Mouse (Mus musculus) adipocyte (in vitro differentiated cells): ENCODE measurements at regions not wholly inside any gene's neighbourhood (a gene's known extent, or its start where the extent isn't known, plus 50 kb on each side); places are given as distances from the start of the nearest gene placed in this dataset.

ENCODE experiments used
- DNase-seq: peaks from one replicate; pipeline ENCODE4 v3.0.0-alpha.2; 2016; ENCODE audit warnings: low spot score

- DNase-seq = no peak
Observed at GRCm38 (mm10) chr10:38516636-38517035, 304.9 kb downstream of the Rfpl4b start.
